Mouse (Mus musculus) spleen, embryonic (tissue): ENCODE data around the gene Srpk3.

Experiments
- CTCF ChIA-PET: fragments of 350-600 bp; sonication (Branson Sonifier 250); formaldehyde crosslinking; loops from one replicate; lab custom pipeline; 2022; lab: Charles Lee

The Srpk3 gene

DNA sequence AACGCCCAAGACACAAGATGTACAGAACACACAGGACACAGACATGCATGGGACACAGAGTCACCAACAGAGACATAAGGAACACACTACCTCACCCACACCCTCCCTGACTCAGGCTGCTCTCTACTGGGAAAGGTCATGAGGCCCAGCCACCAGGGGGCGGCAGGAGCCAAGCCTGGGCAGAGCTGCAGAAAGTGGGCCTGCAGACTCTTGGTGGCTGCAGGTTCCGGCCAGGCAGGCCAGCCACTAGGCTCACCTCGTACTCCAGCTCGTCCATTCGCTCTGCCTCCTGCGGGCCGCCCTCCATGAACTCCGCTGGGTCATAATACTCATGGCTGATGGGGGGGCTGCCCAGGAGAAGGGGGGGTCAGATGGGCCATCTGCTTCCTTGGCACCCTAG is 24.3 kb downstream of the Srpk3 start:
- CTCF ChIA-PET, result interaction anchor here (0.5 kb wide), 1 partner anchor 151 kb away, joined by 3 read pairs; no protein-coding TSS in a partner anchor

DNA sequence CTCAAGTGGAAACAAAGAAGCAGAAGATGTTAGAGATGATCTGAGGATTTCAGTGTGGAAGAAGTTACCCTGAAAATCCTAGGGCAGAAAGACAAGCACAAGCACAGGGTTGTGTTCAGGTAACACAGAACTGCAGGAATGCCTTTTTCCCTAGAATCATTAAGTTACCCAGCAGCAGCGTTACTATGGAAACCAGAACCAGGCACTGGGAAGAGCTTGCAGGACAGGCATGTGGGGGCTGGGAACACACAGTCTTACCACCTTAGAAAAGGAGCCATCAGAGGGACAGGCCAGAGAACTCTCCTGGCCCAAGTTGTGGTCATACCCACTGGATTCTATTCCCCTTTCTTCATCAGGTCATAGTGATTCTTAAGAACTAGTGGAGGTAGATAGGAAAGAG is 31.6 kb downstream of the Srpk3 start:
- CTCF ChIA-PET, result no interaction called here

DNA sequence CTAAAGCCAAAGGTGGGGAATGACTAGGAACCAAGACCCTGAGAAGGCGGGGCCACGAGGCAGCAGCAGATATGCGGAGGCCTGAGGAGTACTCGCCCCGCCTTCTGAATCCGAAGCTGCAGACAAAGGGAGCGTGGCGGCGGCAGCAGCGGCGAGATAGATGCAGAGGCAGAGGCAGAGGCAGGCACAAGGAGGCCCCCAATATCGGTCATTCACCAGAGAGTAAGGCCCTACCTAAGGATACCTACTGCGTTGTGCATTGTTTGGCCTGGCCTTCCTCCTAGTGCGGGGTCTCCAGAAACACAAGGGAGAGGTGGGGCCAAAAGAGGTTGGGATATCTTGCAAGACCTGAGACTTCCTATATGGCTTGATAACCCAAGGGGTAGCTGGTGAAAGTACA is 40.9 kb downstream of the Srpk3 start:
- CTCF ChIA-PET, result no interaction called here

DNA sequence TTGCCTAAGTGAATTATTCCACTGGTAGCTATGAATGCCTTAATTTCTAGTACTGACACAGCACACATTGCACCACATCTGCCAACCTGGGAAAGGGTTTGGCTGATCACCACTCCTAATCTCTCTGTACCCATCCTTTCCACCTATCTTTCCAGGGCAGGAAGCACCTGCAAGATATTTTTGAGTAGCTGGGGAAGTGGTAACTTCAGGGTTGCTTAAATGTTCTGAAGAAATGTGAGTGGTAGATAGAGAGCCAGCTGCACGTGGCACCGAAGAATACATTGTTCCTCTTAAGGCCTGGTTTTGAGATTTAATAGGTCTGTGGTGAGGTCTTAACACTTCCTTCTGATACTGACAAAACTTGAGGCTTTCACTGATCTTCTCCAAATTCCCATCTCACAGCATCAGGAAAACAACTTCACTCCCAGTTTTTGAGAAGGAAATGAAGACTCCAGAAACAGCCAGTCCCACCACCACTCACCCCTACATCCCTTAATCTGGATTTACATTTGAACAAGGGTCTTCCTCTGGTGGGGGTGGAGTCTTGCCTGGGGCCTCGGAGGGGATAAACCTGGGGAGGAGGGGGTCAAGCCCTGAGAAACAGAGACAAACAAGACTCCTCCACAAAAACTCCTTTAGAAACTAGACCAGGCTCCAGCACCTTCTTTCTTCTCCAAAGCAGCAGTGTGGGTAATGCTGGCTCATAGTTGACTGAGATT is 42.5 kb downstream of the Srpk3 start:
- CTCF ChIA-PET, result no interaction called here

DNA sequence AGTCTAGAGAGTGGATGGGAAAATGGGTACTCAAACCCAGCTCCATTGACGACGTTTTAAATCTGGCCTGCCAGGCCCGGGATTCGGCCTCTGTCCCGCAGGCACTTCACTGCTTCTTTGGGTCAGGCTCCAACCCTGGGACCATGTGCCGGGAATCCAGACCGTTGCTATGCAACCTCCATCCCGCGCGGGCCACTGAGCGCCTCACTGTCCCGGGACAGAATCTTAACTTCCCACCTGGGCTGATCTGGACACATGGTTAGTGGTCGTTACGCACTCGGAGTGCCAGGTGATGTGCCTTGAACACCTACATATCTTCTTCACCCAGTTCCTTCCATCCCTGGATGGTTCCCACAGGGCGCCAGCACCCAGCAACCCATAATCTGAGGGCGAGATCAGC is 49.5 kb downstream of the Srpk3 start:
- CTCF ChIA-PET, result no interaction called here

DNA sequence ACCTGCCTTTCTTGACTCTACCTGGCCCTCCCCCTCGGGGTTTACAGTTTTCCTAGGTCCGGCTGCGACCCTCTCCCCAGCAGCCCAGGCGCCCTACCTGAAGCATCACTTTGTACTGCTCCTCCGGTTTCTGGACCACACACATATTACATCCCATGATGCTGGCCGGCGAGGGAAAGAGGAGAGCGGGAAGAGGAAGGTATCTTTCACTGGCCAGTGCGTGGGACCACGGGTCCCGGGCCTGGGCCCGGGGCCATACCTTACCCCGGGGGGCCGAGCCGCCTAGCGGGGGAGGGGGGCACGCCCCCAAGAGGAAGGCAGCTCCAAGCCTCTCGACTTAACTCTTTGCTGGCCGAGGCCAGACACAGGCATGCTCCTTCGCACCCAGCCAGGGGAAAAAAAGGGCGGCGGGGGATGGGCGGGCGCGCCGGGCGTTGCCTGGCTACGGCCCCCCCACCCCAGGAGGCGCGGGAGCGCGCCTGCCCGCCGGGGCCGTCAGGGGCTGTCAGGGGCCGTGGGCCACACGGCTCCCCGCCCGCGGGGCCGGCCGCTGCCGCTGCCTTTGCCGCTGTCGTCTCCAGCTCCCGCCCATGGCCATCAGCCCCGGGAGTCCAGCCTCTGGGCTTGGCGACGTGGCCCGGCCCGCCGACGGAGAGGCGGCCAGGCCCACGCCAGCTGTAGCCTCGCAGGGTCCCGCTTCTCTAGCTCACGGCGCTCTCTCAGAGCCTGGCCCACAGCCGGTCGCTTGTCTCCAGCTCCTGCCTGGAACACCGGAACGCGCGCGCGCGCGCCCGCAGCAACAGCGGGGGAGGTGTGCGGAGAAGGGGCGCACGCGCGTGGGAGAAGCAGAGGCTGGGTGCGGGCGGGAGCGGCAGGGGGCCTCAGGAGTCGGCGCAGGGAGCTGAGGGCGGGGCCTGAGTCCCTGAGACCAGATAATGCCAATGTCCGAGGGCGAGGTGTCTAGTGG is 50.3 kb downstream of the Srpk3 start, which contains the start of gene Pdzd4:
Gene Pdzd4 (minus strand): TSS at position 785 of the 967 bp plus-strand sequence.
- CTCF ChIA-PET, result no interaction called here
